Mouse (Mus musculus): ENCODE measurements around the gene Gys1.

GRCm38 (mm10) chr7:45433835-45434202 lies 825 bp upstream of the Gys1 start:
- no peak for TF ChIP-seq POLR2A (IDR thresholded peaks at IDR 0.05; ENCODE audit: low read depth, low read length)
- TF ChIP-seq ZMIZ1 (IDR thresholded peaks at IDR 0.05; ENCODE audit: low read depth, low read length): no peak
- TF ChIP-seq CTCF (conservative IDR thresholded peaks at IDR 0.05 in 1 of 2, IDR thresholded peaks at IDR 0.05 in 1 of 2; ENCODE audit: low read depth in 2 of 2, low read length in 2 of 2): no peak
- TF ChIP-seq RCOR1 (conservative IDR thresholded peaks at IDR 0.05; ENCODE audit: low read depth, low read length): no peak
- TF ChIP-seq NRF1 (IDR thresholded peaks at IDR 0.05; ENCODE audit: low read depth, low read length): no peak
- TF ChIP-seq RAD21 (IDR thresholded peaks at IDR 0.05; ENCODE audit: low read depth, low read length): no peak
- no peak for TF ChIP-seq ZNF384 (IDR thresholded peaks at IDR 0.05; ENCODE audit: low read depth, low read length)
- no peak for TF ChIP-seq E2F4 (IDR thresholded peaks at IDR 0.05; ENCODE audit: insufficient replicate concordance, low read depth, low read length)
- TF ChIP-seq JUND (conservative IDR thresholded peaks at IDR 0.05; ENCODE audit: low read depth, low read length): no peak
- 0 out of 2 replicates have a peak, but pooled peaks have one; percentile 11 for TF ChIP-seq CHD1 (IDR thresholded peaks at IDR 0.05; ENCODE audit: low read depth, low read length)

Measured in CH12.LX (cell line).